Mouse (Mus musculus) stomach, postnatal 0 days (tissue): ENCODE results near the gene Lgals8. TPM values are rescaled to one million over a fixed set of nuclear protein-coding genes. Genes with fewer than 3 reads are reported as not detected.

Experiments
- ATAC-seq: fragments of 200-750 bp; cut with Nextera tagmentation; 2 replicates; pipeline ENCODE4 v1.8.0; 2017; ENCODE audit not compliant: low FRiP score, low TSS enrichment
- DNase-seq: peaks from one replicate; pipeline ENCODE4 v3.0.0-alpha.2; 2016; ENCODE audit warnings: low spot score
- H3K27ac ChIP-seq: fragments of 300-500 bp; sonication (generic); replicated peaks from 2 replicates; pipeline ENCODE4 v1.5.1; 2014; ENCODE audit warnings: mild to moderate bottlenecking, control low read depth
- H3K27me3 ChIP-seq: fragments of 300-500 bp; sonication (generic); 2 replicates; pipeline ENCODE4 v1.6.1; 2014; ENCODE audit warnings: low read length; ENCODE audit not compliant: control insufficient read depth, insufficient read depth
- H3K36me3 ChIP-seq: fragments of 300-500 bp; sonication (generic); 2 replicates; pipeline ENCODE4 v1.6.1; 2014; ENCODE audit warnings: low read length, mixed read lengths; ENCODE audit not compliant: control insufficient read depth, insufficient read depth
- H3K4me1 ChIP-seq: fragments of 300-500 bp; sonication (generic); replicated peaks from 2 replicates; pipeline ENCODE4 v1.6.1; 2014; ENCODE audit warnings: antibody characterized with exemption; ENCODE audit not compliant: control insufficient read depth, insufficient read depth
- H3K4me2 ChIP-seq: fragments of 300-500 bp; sonication (generic); replicated peaks from 2 replicates; pipeline ENCODE4 v1.6.1; 2014; ENCODE audit warnings: low read depth, mild to moderate bottlenecking, control low read depth, moderate library complexity
- H3K4me3 ChIP-seq: fragments of 300-500 bp; sonication (generic); 2 replicates; pipeline ENCODE4 v1.5.1; 2014; ENCODE audit warnings: low read depth, low read length, control low read depth
- H3K9ac ChIP-seq: fragments of 300-500 bp; sonication (generic); 2 replicates; pipeline ENCODE4 v1.6.1; 2014; ENCODE audit warnings: mild to moderate bottlenecking, low read length, control low read depth, mixed read lengths
- H3K9me3 ChIP-seq: fragments of 300-500 bp; sonication (generic); 2 replicates; pipeline ENCODE4 v1.6.1; 2016; ENCODE audit warnings: low read length; ENCODE audit not compliant: control insufficient read depth
- CTCF ChIP-seq: IDR thresholded peaks from 2 replicates; pipeline ENCODE4 v1.5.1; 2016; ENCODE audit warnings: antibody characterized with exemption, low read depth, mild to moderate bottlenecking, moderate library complexity
- EP300 ChIP-seq: optimal IDR thresholded peaks from 2 replicates; pipeline ENCODE3; 2016; ENCODE audit warnings: antibody characterized with exemption
- WGBS: fragments of 180-500 bp; shearing (Covaris S2); extraction: QIAGEN DNeasy Blood & Tissue Kit; methylation state at CpG from one replicate; pipeline ENCODE4 v1.1.7; 2014; 5-methylcytosine and 5-hydroxymethylcytosine counted together
- polyA plus RNA-seq: library from polyadenylated mRNA; unstranded; fragments of >200 nt; fragmentation: Nextera tagmentation; extraction: Ambion mirVana; gene quantifications from 2 replicates; pipeline ENCODE4 v1.2.1, GENCODE M21; 2015

Lgals8 gene
- polyA plus RNA-seq, 1 experiment from 2014 or later: 24.0 TPM

- TF ChIP-seq CTCF (no peak), EP300 (no peak)
- Histone ChIP-seq H3K9me3 (no peaks in the 10 kb centered on the region), H3K36me3 (no peaks in the 10 kb centered on the region), H3K9ac (no peak overlapping the region), H3K27me3 (no peaks in the 10 kb centered on the region), H3K27ac (peak overlapping the region; percentile 67; the same call in 1 of the 2 replicates), H3K4me3 (no peak overlapping the region), H3K4me1 (no peaks in the 10 kb centered on the region), H3K4me2 (no peak overlapping the region)
- DNase-seq: no peak
- 55% methylated on average over 2 of the region's 2 CpGs for WGBS
- ATAC-seq: peak; percentile 35; the same call in 1 of the 2 replicates
These were observed 20.5 kb upstream of the Lgals8 start for GRCm38 (mm10) chr13:12485197-12485596.

- no peaks in the 10 kb centered on the region for H3K27me3 ChIP-seq
- no peak for DNase-seq
- no peak overlapping the region for H3K4me3 ChIP-seq
- H3K4me2 ChIP-seq: no peak overlapping the region
- H3K9me3 ChIP-seq: no peaks in the 10 kb centered on the region
- H3K27ac ChIP-seq: no peak overlapping the region
- ATAC-seq: no peak
- no peaks in the 10 kb centered on the region for H3K36me3 ChIP-seq
- 67% methylated on average over 6 of the region's 6 CpGs for WGBS
- no peak overlapping the region for H3K9ac ChIP-seq
- no peaks in the 10 kb centered on the region for H3K4me1 ChIP-seq
- no peak for TF ChIP-seq EP300
- no peak for TF ChIP-seq CTCF
These were observed 15.1 kb upstream of the Lgals8 start for GRCm38 (mm10) chr13:12479802-12480201.

GRCm38 (mm10) chr13:12478301-12478700 is 13.6 kb upstream of the Lgals8 start:
- TF ChIP-seq EP300: no peak
- no peak for TF ChIP-seq CTCF
- Histone ChIP-seq H3K4me3 (no peak overlapping the region), H3K27me3 (no peaks in the 10 kb centered on the region), H3K4me1 (no peaks in the 10 kb centered on the region), H3K9me3 (no peaks in the 10 kb centered on the region), H3K36me3 (no peaks in the 10 kb centered on the region), H3K9ac (no peak overlapping the region), H3K27ac (no peak overlapping the region), H3K4me2 (no peak overlapping the region)
- DNase-seq (no peak), ATAC-seq (no peak)
- WGBS: 80% methylated on average over 15 of the region's 15 CpGs

GRCm38 (mm10) chr13:12476886-12477285 is 12.1 kb upstream of the Lgals8 start:
- Histone ChIP-seq H3K4me3 (no peak overlapping the region), H3K4me1 (no peaks in the 10 kb centered on the region), H3K36me3 (no peaks in the 10 kb centered on the region), H3K9ac (no peak overlapping the region), H3K27me3 (no peaks in the 10 kb centered on the region), H3K27ac (no peak overlapping the region), H3K4me2 (no peak overlapping the region), H3K9me3 (no peaks in the 10 kb centered on the region)
- DNase-seq (no peak), ATAC-seq (no peak)
- TF ChIP-seq CTCF: no peak
- no peak for TF ChIP-seq EP300
- 91% methylated on average over 4 of the region's 4 CpGs for WGBS

GRCm38 (mm10) chr13:12475239-12475638 is 10.5 kb upstream of the Lgals8 start:
- TF ChIP-seq CTCF (no peak), EP300 (no peak)
- DNase-seq (no peak), ATAC-seq (no peak)
- Histone ChIP-seq H3K9me3 (no peaks in the 10 kb centered on the region), H3K27ac (no peak overlapping the region), H3K4me3 (no peak overlapping the region), H3K9ac (no peak overlapping the region), H3K36me3 (no peaks in the 10 kb centered on the region), H3K4me2 (no peak overlapping the region), H3K27me3 (no peaks in the 10 kb centered on the region), H3K4me1 (no peaks in the 10 kb centered on the region)
- 84% methylated on average over 6 of the region's 6 CpGs for WGBS

GRCm38 (mm10) chr13:12473724-12474378 is 9.1 kb upstream of the Lgals8 start:
- no peaks in the 10 kb centered on the region for H3K4me1 ChIP-seq
- H3K27ac ChIP-seq: no peak overlapping the region
- no peaks in the 10 kb centered on the region for H3K9me3 ChIP-seq
- peak; percentile 77 for DNase-seq
- no peak overlapping the region for H3K4me2 ChIP-seq
- ATAC-seq: peak; percentile 46; the same call in 1 of the 2 replicates
- TF ChIP-seq EP300: no peak
- peak; percentile 94 for TF ChIP-seq CTCF
- WGBS: 34% methylated on average over 8 of the region's 8 CpGs
- no peaks in the 10 kb centered on the region for H3K27me3 ChIP-seq
- H3K36me3 ChIP-seq: no peaks in the 10 kb centered on the region
- no peak overlapping the region for H3K9ac ChIP-seq
- H3K4me3 ChIP-seq: no peak overlapping the region
